Mouse (Mus musculus) hindlimb bud, embryonic 11.5 days (tissue): ENCODE results near the gene Iqsec2.

Experiments
- DNase-seq: peaks from one replicate; pipeline ENCODE4 v3.0.0-alpha.2; 2012; ENCODE audit warnings: low read depth, low spot score; ENCODE audit errors: extremely low spot score

Gene Iqsec2

DNA sequence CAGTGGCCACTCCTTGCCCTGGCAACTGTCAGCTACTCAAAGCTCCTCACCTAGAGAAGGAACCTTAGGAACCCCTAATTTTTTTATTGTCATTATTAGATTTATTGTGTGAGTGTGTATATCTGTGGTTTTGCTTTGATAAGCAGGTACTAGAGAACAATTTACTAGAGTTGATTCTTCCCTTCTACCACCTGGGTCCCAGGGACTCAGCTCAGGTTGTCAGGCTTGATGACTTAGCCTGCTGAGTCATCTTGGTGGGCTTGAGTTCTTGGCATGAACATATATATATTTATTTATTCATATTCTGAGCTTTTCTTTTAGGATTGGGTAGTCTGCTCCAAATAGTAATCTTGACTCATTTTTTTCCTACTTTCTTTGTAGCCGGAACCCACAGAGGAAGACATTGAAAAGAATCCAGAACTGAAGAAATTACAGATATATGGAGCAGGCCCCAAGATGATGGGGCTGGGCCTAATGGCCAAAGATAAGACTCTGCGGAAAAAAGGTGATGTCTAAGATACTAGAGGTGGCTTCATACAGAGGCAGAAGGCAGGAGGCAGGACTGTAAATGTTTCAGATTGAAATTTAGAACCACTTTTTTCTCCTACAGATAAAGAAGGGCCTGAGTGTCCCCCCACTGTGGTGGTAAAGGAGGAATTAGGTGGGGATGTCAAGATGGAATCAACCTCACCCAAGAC, 100.6 kb downstream of the Iqsec2 start:
- no peak for DNase-seq

DNA sequence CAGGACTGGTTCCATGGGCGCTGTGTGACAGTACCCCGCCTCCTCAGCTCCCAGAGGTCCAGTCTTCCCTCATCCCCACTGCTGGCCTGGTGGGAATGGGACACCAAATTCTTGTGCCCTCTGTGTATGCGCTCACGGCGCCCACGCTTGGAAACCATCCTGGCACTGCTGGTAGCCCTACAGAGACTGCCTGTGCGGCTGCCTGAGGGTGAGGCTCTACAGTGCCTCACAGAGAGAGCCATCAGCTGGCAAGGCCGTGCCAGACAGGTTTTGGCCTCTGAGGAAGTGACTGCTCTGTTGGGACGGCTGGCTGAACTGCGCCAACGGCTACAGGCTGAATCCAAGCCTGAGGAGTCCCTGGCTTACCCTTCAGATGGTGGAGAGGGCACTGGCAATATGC, 127.1 kb downstream of the Iqsec2 start:
- no peak for DNase-seq
